Mouse (Mus musculus) heart, embryonic 12.5 days (tissue): ENCODE measurements around the gene Tmem150a. TPM values are rescaled to one million over a fixed set of nuclear protein-coding genes. Genes with fewer than 3 reads are reported as not detected.

Experiments used
- ATAC-seq: fragments of 200-750 bp; cut with Nextera tagmentation; 2 replicates; pipeline ENCODE4 v1.8.0; 2017; ENCODE audit warnings: moderate TSS enrichment, moderate library complexity; ENCODE audit not compliant: insufficient number of reproducible peaks, low FRiP score
- H3K27ac ChIP-seq: fragments of 300-500 bp; sonication (generic); 2 replicates; pipeline ENCODE4 v1.5.1; 2016; ENCODE audit warnings: mild to moderate bottlenecking, moderate library complexity; ENCODE audit not compliant: poor library complexity, severe bottlenecking
- H3K27me3 ChIP-seq: fragments of 300-500 bp; sonication (generic); replicated peaks from 2 replicates; pipeline ENCODE4 v1.6.1; 2016; ENCODE audit warnings: mild to moderate bottlenecking, moderate library complexity
- H3K36me3 ChIP-seq: fragments of 300-500 bp; sonication (generic); 2 replicates; pipeline ENCODE4 v1.6.1; 2016; ENCODE audit warnings: mild to moderate bottlenecking, moderate library complexity
- H3K4me1 ChIP-seq: fragments of 300-500 bp; sonication (generic); replicated peaks from 2 replicates; pipeline ENCODE4 v1.6.1; 2016; ENCODE audit warnings: mild to moderate bottlenecking
- H3K4me2 ChIP-seq: fragments of 300-500 bp; sonication (generic); 2 replicates; pipeline ENCODE4 v1.6.1; 2016; ENCODE audit warnings: mild to moderate bottlenecking, moderate library complexity
- H3K4me3 ChIP-seq: fragments of 300-500 bp; sonication (generic); 2 replicates; pipeline ENCODE4 v1.5.1; 2016; ENCODE audit warnings: mild to moderate bottlenecking
- H3K9ac ChIP-seq: fragments of 300-500 bp; sonication (generic); 2 replicates; pipeline ENCODE4 v1.6.1; 2016; ENCODE audit warnings: mild to moderate bottlenecking, moderate library complexity
- H3K9me3 ChIP-seq: fragments of 300-500 bp; sonication (generic); replicated peaks from 2 replicates; pipeline ENCODE4 v1.6.1; 2016; ENCODE audit warnings: mild to moderate bottlenecking, moderate library complexity
- WGBS: fragments of 180-500 bp; shearing (Covaris S2); methylation state at CpG from one replicate; pipeline ENCODE4 v1.1.7; 2016; 5-methylcytosine and 5-hydroxymethylcytosine counted together
- polyA plus RNA-seq: library from polyadenylated mRNA; unstranded; fragments of >200 nt; fragmentation: Nextera tagmentation; extraction: Ambion mirVana; gene quantifications from 2 replicates; pipeline ENCODE4 v1.2.1, GENCODE M21; 2016

Tmem150a gene
- polyA plus RNA-seq, 1 experiment from 2014 or later = 13.5 TPM

DNA sequence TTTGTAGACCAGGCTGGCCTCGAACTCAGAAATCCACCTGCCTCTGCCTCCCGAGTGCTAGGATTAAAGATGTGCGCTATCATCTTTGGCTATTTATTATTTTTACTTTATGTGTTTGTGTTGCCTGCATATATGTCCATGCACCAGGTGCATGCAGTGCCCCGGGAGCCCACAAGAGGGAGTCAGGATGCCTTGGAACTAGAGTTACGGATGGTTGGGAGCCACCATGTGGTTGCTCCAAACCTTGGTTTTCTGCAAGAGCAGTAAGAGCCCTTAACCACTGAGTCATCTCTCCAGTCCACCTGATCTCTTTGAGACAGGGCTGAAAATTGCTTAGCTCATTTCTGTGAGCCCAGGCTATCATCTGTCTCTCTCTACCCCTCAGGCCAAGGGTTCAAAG lies 51.9 kb downstream of the Tmem150a start:
- no peaks in the 10 kb centered on the region for H3K9me3 ChIP-seq
- no peaks in the 10 kb centered on the region for H3K27me3 ChIP-seq
- 2% methylated on average over 5 of the region's 5 CpGs for WGBS
- no peak overlapping the region for H3K4me2 ChIP-seq
- H3K4me3 ChIP-seq = no peak overlapping the region
- no peak overlapping the region for H3K9ac ChIP-seq
- no peak overlapping the region for H3K27ac ChIP-seq
- no peaks in the 10 kb centered on the region for H3K36me3 ChIP-seq
- ATAC-seq = peak; percentile 82
- no peaks in the 10 kb centered on the region for H3K4me1 ChIP-seq

Other genes with a start within 250 kb of the Tmem150a start
- 14.1 and 14.9 TPM in 2 replicates for gene Atoh8, start 119.9 kb upstream of the Tmem150a start, polyA plus RNA-seq
- gene Sftpb, start 50.8 kb upstream of the Tmem150a start, polyA plus RNA-seq = not detected in 2 replicates
- 36.0 and 39.7 TPM in 2 replicates for gene Usp39, start 10.3 kb upstream of the Tmem150a start, polyA plus RNA-seq
- gene 0610030E20Rik, start 8.1 kb upstream of the Tmem150a start, polyA plus RNA-seq = 17.2 and 19.9 TPM in 2 replicates
- 90.0 and 92.9 TPM in 2 replicates for gene Rnf181, start 11.5 kb downstream of the Tmem150a start, polyA plus RNA-seq
- 48.3 and 52.1 TPM in 2 replicates for gene Vamp5, start 25.0 kb downstream of the Tmem150a start, polyA plus RNA-seq
- 111 and 112 TPM in 2 replicates for gene Vamp8, start 35.3 kb downstream of the Tmem150a start, polyA plus RNA-seq
- gene Ggcx, start 58.9 kb downstream of the Tmem150a start, polyA plus RNA-seq = 33.8 and 38.7 TPM in 2 replicates
- 313 and 317 TPM in 2 replicates for gene Mat2a, start 84.1 kb downstream of the Tmem150a start, polyA plus RNA-seq
- gene Sh2d6, start 166.3 kb downstream of the Tmem150a start, polyA plus RNA-seq = not detected in 2 replicates
- gene Capg, start 188.9 kb downstream of the Tmem150a start, polyA plus RNA-seq = 22.5 and 24.7 TPM in 2 replicates
- gene Elmod3, start 243.0 kb downstream of the Tmem150a start, polyA plus RNA-seq = 12.6 and 13.2 TPM in 2 replicates
- 13.8 and 16.0 TPM in 2 replicates for gene Retsat, start 243.0 kb downstream of the Tmem150a start, polyA plus RNA-seq